Mouse (Mus musculus) cerebellum, adult 2 months (tissue): ENCODE results near the gene Rbks.

Source experiments
- CTCF ChIP-seq: fragments of 200-500 bp; IDR thresholded peaks from 2 replicates; pipeline ENCODE4 v1.5.1; 2011; ENCODE audit warnings: low read depth, mild to moderate bottlenecking, control low read depth, low read length, moderate library complexity, borderline replicate concordance; ENCODE audit not compliant: insufficient read depth
- POLR2A ChIP-seq: fragments of 200-500 bp; IDR thresholded peaks from 2 replicates; pipeline ENCODE4 v1.6.1; 2011; ENCODE audit warnings: low read length, control low read depth, borderline replicate concordance; ENCODE audit not compliant: insufficient read depth

DNA sequence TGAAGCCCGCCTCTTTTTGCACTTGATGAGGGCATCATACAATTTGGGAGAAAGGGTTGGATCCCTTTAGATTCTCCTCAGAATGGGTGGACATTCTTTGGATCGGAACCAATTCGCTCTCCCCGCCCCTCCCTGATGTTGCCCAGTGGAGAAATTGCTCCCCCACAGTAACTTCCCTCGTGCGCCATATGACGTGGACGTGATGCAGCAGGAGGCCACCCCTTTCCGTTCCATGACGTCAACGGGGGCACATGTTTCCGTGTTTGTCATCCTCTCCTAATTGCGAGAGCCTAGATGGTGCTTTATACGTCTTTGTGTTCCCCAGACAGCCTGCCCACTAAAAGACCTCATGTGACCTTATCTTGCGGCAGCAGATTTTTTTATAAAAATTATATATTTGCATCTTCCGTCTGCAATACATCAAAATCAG, 885 bp upstream of the Rbks start:
- TF ChIP-seq CTCF, result no peak
- TF ChIP-seq POLR2A, result peak; percentile 43; the same call in 1 of the 2 replicates
